Mouse (Mus musculus): Measurements from ENCODE around the gene Elmo3. TPM values are rescaled to one million over a fixed set of nuclear protein-coding genes. Genes with fewer than 3 reads are reported as not detected.

Gene Elmo3
- total and polyA plus RNA-seq, 3 experiments, result 0.72 to 1.4 (median 1.3) TPM

DNA sequence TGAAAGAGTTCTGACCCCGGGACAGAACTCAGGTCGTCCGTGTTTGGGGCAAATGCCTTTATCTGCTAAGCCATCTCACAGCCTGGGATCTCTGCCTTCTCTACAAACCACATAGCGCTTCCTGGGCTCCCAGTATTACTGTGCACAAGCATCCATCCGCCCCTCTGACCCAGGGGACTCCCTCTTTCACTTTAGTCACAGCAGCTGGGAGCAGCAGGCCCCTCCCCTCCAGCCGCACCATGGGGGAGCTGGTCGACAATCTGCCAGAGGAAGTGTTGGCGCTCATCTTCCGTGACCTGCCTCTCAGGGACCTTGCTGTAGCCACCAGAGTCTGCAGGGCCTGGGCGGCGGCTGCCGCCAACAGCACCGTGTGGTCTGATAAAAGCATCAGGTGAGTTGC is 38.6 kb upstream of the Elmo3 start:
- Histone ChIP-seq H3K9ac (ENCODE audit: insufficient read depth, low read depth) (no peak overlapping the region), H3K4me2 (ENCODE audit: insufficient read depth, low read depth, poor library complexity, severe bottlenecking) (no peak overlapping the region), H3K27me3 (replicated peaks) (no peaks in the 10 kb centered on the region), H3K4me3 (replicated peaks in 1 of 3; ENCODE audit: low read depth in 2 of 3, low read length in 2 of 3, poor library complexity in 1 of 3) (peak overlapping the region in 1 of 3 experiments; percentile 1), H3K27ac (ENCODE audit: insufficient read depth, low read depth) (no peak overlapping the region), H3K4me1 (ENCODE audit: control insufficient read depth in 1 of 2, insufficient read depth in 2 of 2) (peaks cover 0 to 24% of the 10 kb centered on the region in 2 experiments; a peak in 2 of 4 replicates), H3K9me3 (replicated peaks; ENCODE audit: low read length) (peaks cover 19% of the 10 kb centered on the region), H3K79me2 (replicated peaks; ENCODE audit: control insufficient read depth, extremely low read depth, insufficient read depth, poor library complexity, severe bottlenecking) (no peaks in the 10 kb centered on the region), H3K36me3 (replicated peaks in 1 of 2; ENCODE audit: control insufficient read depth in 1 of 2, insufficient read depth in 1 of 2, low read length in 1 of 2) (peaks cover 22 to 40% of the 10 kb centered on the region in 2 experiments)
- dilution Hi-C loops (cut with MboI; ENCODE audit: extremely low pct_ligation_motif_present, extremely low pct_unique_long_range_greater_than_20kb, low sequenced_read_pairs) (no loop called here), in situ Hi-C loops (cut with MboI; ENCODE audit: low pct_ligation_motif_present, low pct_unique_long_range_greater_than_20kb, low sequenced_read_pairs) (no loop called here)
- no peak for TF ChIP-seq KAT2A (IDR thresholded peaks at IDR 0.05; ENCODE audit: insufficient replicate concordance, low read length)
- TF ChIP-seq ETS1 (conservative IDR thresholded peaks at IDR 0.05; ENCODE audit: low read depth, low read length), result peak; percentile 54
- TF ChIP-seq MAZ (IDR thresholded peaks at IDR 0.05; ENCODE audit: low read depth, low read length), result 0 out of 2 replicates have a peak, but pooled peaks have one; percentile 50
- peak; percentile 26; the same call in 1 of the 2 replicates for TF ChIP-seq IRF4 (IDR thresholded peaks at IDR 0.05; ENCODE audit: low read depth, low read length)
- TF ChIP-seq SIN3A (IDR thresholded peaks at IDR 0.05; ENCODE audit: low read length), result 0 out of 2 replicates have a peak, but pooled peaks have one; percentile 26
- TF ChIP-seq EP300 (IDR thresholded peaks at IDR 0.05; ENCODE audit: low read length), result peak; percentile 51; the same call in 1 of the 2 replicates
- TF ChIP-seq NELFE (IDR thresholded peaks at IDR 0.05; ENCODE audit: low read depth, low read length), result no peak
- DNase-seq (ENCODE audit: extremely low read depth), result peak; percentile 90

DNA sequence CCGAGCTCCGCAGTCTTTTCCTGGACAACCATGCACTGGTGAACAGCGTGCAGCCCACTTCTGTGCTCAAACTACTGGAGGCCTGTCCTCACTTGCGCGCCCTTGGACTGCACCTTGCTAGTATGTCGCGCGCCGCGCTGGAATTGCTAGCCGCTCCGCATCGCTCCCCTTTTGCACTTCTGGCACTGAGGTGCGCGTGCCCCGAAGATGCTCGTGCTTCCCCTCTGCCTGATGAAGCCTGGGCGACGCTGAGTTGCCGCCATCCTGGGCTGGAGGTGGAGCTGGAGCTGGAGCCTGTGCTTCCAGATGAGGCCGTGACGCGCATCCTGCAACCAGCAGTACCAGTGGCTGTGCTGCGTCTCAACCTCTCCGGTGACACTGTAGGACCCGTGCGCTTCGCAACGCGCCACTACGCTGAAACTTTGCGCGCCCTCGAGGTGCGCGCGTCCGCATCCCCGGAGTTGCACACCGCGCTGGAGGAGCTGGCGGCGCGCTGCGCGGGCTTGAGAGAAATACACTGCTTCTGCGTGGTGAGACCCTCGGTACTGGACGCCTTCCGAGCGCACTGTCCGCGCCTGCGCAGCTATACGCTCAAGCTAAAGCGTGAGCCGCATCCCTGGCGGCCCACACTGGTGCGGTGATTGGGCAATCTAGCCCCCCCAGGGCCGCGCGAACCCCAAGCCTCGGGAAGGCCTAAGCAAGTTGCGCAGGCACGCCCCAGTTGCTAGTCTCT is 36.9 kb upstream of the Elmo3 start:
- no peaks in the 10 kb centered on the region for H3K27me3 ChIP-seq (replicated peaks)
- dilution Hi-C loops (cut with MboI; ENCODE audit: extremely low pct_ligation_motif_present, extremely low pct_unique_long_range_greater_than_20kb, low sequenced_read_pairs), result no loop called here
- H3K4me3 ChIP-seq (replicated peaks in 1 of 3; ENCODE audit: low read depth in 2 of 3, low read length in 2 of 3, poor library complexity in 1 of 3), result no peak overlapping the region
- no peak overlapping the region for H3K4me2 ChIP-seq (ENCODE audit: insufficient read depth, low read depth, poor library complexity, severe bottlenecking)
- no peak overlapping the region for H3K27ac ChIP-seq (ENCODE audit: insufficient read depth, low read depth)
- no peak for DNase-seq (ENCODE audit: extremely low read depth)
- in situ Hi-C loops (cut with MboI; ENCODE audit: low pct_ligation_motif_present, low pct_unique_long_range_greater_than_20kb, low sequenced_read_pairs), result no loop called here
- peaks cover 0 to 16% of the 10 kb centered on the region in 2 experiments; a peak in 2 of 4 replicates for H3K4me1 ChIP-seq (ENCODE audit: control insufficient read depth in 1 of 2, insufficient read depth in 2 of 2)
- TF ChIP-seq EP300 (IDR thresholded peaks at IDR 0.05; ENCODE audit: low read length) (no peak), POLR2AphosphoS2 (IDR thresholded peaks at IDR 0.05; ENCODE audit: low read depth, low read length) (no peak), JUN (IDR thresholded peaks at IDR 0.05; ENCODE audit: insufficient read depth, low read depth, low read length) (no peak), ZMIZ1 (IDR thresholded peaks at IDR 0.05; ENCODE audit: low read depth, low read length) (no peak), GABPA (IDR thresholded peaks at IDR 0.05; ENCODE audit: insufficient replicate concordance, low read depth, low read length) (no peak), ZC3H11A (IDR thresholded peaks at IDR 0.05; ENCODE audit: low read depth, low read length) (no peak), UBTF (IDR thresholded peaks at IDR 0.05; ENCODE audit: low read depth, low read length) (no peak), ZKSCAN1 (IDR thresholded peaks at IDR 0.05; ENCODE audit: borderline replicate concordance, low read depth, low read length) (no peak), MEF2A (IDR thresholded peaks at IDR 0.05; ENCODE audit: borderline replicate concordance, low read depth, low read length) (no peak), RAD21 (IDR thresholded peaks at IDR 0.05; ENCODE audit: low read depth, low read length) (no peak), HCFC1 (IDR thresholded peaks at IDR 0.05; ENCODE audit: low read depth, low read length) (no peak), MAX (IDR thresholded peaks at IDR 0.05; ENCODE audit: low read length) (no peak), SIN3A (IDR thresholded peaks at IDR 0.05; ENCODE audit: low read length) (no peak), USF1 (IDR thresholded peaks at IDR 0.05; ENCODE audit: low read depth, low read length) (no peak), RCOR1 (conservative IDR thresholded peaks at IDR 0.05; ENCODE audit: low read depth, low read length) (no peak), MAFK (IDR thresholded peaks at IDR 0.05; ENCODE audit: insufficient replicate concordance, low read length) (no peak)
- H3K79me2 ChIP-seq (replicated peaks; ENCODE audit: control insufficient read depth, extremely low read depth, insufficient read depth, poor library complexity, severe bottlenecking), result no peaks in the 10 kb centered on the region
- H3K36me3 ChIP-seq (replicated peaks in 1 of 2; ENCODE audit: control insufficient read depth in 1 of 2, insufficient read depth in 1 of 2, low read length in 1 of 2), result peaks cover 22 to 37% of the 10 kb centered on the region in 2 experiments
- no peak overlapping the region for H3K9ac ChIP-seq (ENCODE audit: insufficient read depth, low read depth)
- H3K9me3 ChIP-seq (replicated peaks; ENCODE audit: low read length), result peaks cover 19% of the 10 kb centered on the region

Data from CH12.LX (cell line).